Mouse (Mus musculus) hindbrain, postnatal 0 days (tissue): ENCODE measurements around the gene Bdkrb2. TPM values are rescaled to one million over a fixed set of nuclear protein-coding genes. Genes with fewer than 3 reads are reported as not detected.

ENCODE experiments used
- ATAC-seq: fragments of 200-750 bp; cut with Nextera tagmentation; 2 replicates; pipeline ENCODE4 v1.8.0; 2017; ENCODE audit warnings: mild to moderate bottlenecking, moderate TSS enrichment, moderate library complexity
- DNase-seq: peaks from one replicate; pipeline ENCODE4 v3.0.0-alpha.2; 2015; ENCODE audit warnings: low spot score
- H3K27ac ChIP-seq: fragments of 300-500 bp; sonication (generic); 2 replicates; pipeline ENCODE4 v1.5.1; 2014; ENCODE audit warnings: mild to moderate bottlenecking
- H3K27me3 ChIP-seq: fragments of 300-500 bp; sonication (generic); 2 replicates; pipeline ENCODE4 v1.6.1; 2014; ENCODE audit warnings: low read length, mixed read lengths; ENCODE audit not compliant: insufficient read depth
- H3K36me3 ChIP-seq: fragments of 300-500 bp; sonication (generic); 2 replicates; pipeline ENCODE4 v1.6.1; 2014; ENCODE audit warnings: low read length, mixed read lengths; ENCODE audit not compliant: insufficient read depth
- H3K4me1 ChIP-seq: fragments of 300-500 bp; sonication (generic); 2 replicates; pipeline ENCODE4 v1.6.1; 2014; ENCODE audit warnings: antibody characterized with exemption, low read length, mixed read lengths; ENCODE audit not compliant: insufficient read depth
- H3K4me2 ChIP-seq: fragments of 300-500 bp; sonication (generic); 2 replicates; pipeline ENCODE4 v1.6.1; 2014; ENCODE audit warnings: low read depth, mild to moderate bottlenecking, low read length, moderate library complexity, mixed read lengths
- H3K4me3 ChIP-seq: fragments of 300-500 bp; sonication (generic); 2 replicates; pipeline ENCODE4 v1.5.1; 2014; ENCODE audit warnings: low read length
- H3K9ac ChIP-seq: fragments of 300-500 bp; sonication (generic); replicated peaks from 2 replicates; pipeline ENCODE4 v1.6.1; 2014; ENCODE audit warnings: mild to moderate bottlenecking, low read length, moderate library complexity, mixed read lengths
- H3K9me3 ChIP-seq: fragments of 300-500 bp; sonication (generic); 2 replicates; pipeline ENCODE4 v1.6.1; 2016; ENCODE audit warnings: low read length, mixed read lengths
- CTCF ChIP-seq: IDR thresholded peaks from 2 replicates; pipeline ENCODE4 v1.5.1; 2016; ENCODE audit warnings: antibody characterized with exemption, control low read depth, low read depth
- WGBS: fragments of 180-500 bp; shearing (Covaris S2); extraction: QIAGEN DNeasy Blood & Tissue Kit; methylation state at CpG from one replicate; pipeline ENCODE4 v1.1.7; 2014; 5-methylcytosine and 5-hydroxymethylcytosine counted together
- polyA plus RNA-seq: library from polyadenylated mRNA; unstranded; fragments of >200 nt; fragmentation: Nextera tagmentation; extraction: Ambion mirVana; gene quantifications from 2 replicates; pipeline ENCODE4 v1.2.1, GENCODE M21; 2015
- total RNA-seq: library from RNA; depleted of rRNA; stranded (reverse); fragments of >200 nt; gene quantifications from 2 replicates; pipeline ENCODE4 v1.2.3, GENCODE M21; 2014

Gene Bdkrb2
- total and polyA plus RNA-seq, 2 experiments from 2014 or later = 0.90 to 2.6 TPM

DNA sequence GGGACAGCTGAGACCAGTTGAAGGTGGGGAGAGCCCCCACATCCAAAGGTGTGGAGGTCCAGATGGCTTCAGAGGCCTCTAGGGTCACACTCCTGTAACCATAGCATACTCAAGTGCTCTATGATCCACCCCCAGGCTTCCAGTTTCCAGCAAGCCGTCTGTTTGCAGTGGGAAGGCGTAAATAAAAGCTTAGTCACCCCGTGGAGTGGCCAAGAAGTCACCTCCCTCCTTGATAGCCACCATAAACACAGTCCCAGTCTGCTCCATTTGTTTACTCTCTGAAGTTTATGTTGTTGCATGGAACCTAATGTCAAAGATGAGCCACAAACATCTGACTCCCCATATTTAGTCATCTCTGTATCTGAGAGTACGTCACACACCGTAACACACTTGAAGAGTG, 25.9 kb upstream of the Bdkrb2 start:
- TF ChIP-seq CTCF = no peak
- Histone ChIP-seq H3K27ac (no peak overlapping the region), H3K4me2 (no peak overlapping the region), H3K27me3 (no peaks in the 10 kb centered on the region), H3K4me3 (no peak overlapping the region), H3K9ac (no peak overlapping the region), H3K9me3 (no peaks in the 10 kb centered on the region), H3K4me1 (no peaks in the 10 kb centered on the region), H3K36me3 (no peaks in the 10 kb centered on the region)
- 70% methylated on average over 5 of the region's 5 CpGs for WGBS
- DNase-seq (no peak), ATAC-seq (no peak)

DNA sequence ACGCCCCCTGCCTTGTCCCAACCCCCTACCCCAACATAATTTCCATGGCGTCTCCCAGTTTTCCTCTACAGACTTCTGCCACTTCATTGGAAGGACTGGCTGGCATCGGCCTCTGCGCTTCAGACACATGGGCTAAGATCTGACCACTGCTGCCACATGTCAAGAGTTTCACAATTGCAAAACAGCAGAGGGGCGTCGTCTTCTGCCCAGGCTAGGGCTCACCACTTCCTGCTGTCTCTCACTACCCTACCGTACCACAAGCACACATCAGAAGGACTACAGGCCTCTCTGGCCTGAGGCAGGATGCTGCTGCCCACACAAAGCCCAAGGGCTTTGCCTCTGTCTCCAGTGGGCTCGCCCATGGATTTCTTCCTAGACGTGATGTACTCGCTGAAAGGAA, 23.4 kb upstream of the Bdkrb2 start:
- Histone ChIP-seq H3K9me3 (no peaks in the 10 kb centered on the region), H3K27me3 (no peaks in the 10 kb centered on the region), H3K4me1 (no peaks in the 10 kb centered on the region), H3K4me3 (no peak overlapping the region), H3K4me2 (no peak overlapping the region), H3K36me3 (no peaks in the 10 kb centered on the region), H3K27ac (no peak overlapping the region), H3K9ac (no peak overlapping the region)
- DNase-seq = no peak
- ATAC-seq = no peak
- TF ChIP-seq CTCF = no peak
- 93% methylated on average over 10 of the region's 10 CpGs for WGBS

DNA sequence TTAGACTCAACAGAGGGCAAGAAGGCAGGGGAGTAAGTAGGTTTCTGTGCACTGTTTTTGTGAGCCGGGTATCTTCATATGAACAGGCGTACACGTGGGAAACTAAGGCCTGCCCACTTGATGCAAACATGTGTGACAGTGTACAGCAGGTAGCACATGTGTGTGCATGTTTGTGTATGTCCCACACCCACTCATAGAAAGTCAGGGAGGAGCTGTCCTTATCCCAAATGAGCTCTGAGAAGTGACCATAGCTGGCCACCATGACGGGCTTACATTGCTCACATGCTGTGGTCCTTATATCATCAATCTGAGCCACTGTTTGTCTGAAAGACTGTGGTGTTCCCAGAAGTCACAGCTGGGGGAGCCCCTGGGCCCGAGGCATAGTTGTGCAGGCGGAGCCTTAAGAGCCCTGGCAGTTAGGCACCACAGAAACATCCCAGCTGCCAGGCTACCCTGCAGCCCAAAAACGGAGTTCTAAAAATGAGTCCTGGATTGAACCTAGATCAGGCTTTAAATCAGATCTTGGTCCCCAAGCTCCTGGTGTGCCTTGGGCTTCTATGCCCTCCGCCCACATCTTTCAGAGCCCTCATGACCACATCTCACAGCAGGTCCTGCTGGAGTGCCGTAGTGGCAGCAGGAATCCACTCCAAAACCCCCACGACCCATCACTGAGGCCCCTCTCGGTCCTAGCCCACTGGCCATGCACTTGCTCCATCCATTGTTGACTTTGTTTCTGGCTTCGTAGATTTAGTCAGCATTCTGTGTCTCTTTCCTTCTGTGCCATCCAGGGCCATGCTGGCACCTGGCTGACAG, 21.2 kb upstream of the Bdkrb2 start:
- peak; percentile 24; the same call in 1 of the 2 replicates for TF ChIP-seq CTCF

DNA sequence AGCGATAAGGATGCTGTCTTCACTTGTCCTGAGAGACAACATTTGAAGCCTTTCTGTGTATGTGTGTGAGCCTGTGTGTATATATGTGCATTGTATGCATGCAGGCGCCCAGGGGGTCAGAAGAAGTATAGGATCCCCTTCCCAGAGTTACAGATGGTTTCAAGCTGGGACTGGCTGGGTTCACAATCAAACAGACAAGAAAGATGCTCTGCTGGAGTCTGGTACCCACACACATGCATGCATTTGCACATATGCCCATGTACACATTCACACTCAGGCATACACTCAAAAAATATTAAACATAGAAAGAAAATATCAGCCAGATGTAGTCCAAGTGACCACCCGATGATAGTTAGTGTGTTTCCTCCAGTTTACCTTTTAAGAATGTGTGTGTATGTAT, 20.5 kb upstream of the Bdkrb2 start:
- no peak overlapping the region for H3K4me3 ChIP-seq
- H3K4me2 ChIP-seq = no peak overlapping the region
- no peak for DNase-seq
- no peak overlapping the region for H3K9ac ChIP-seq
- TF ChIP-seq CTCF = no peak
- H3K4me1 ChIP-seq = no peaks in the 10 kb centered on the region
- ATAC-seq = no peak
- H3K27ac ChIP-seq = no peak overlapping the region
- no peaks in the 10 kb centered on the region for H3K36me3 ChIP-seq
- no peaks in the 10 kb centered on the region for H3K9me3 ChIP-seq
- no peaks in the 10 kb centered on the region for H3K27me3 ChIP-seq
- WGBS = 82% methylated on average over 3 of the region's 3 CpGs

More for the DNA sequence above, 21.2 kb upstream of the Bdkrb2 start:
- H3K9ac ChIP-seq = no peak overlapping the region
- H3K4me1 ChIP-seq = no peaks in the 10 kb centered on the region
- no peak for ATAC-seq
- no peak overlapping the region for H3K4me2 ChIP-seq
- no peaks in the 10 kb centered on the region for H3K27me3 ChIP-seq
- no peak overlapping the region for H3K27ac ChIP-seq
- 76% methylated on average over 12 of the region's 12 CpGs for WGBS
- H3K9me3 ChIP-seq = no peaks in the 10 kb centered on the region
- H3K4me3 ChIP-seq = no peak overlapping the region
- H3K36me3 ChIP-seq = no peaks in the 10 kb centered on the region
- no peak for DNase-seq

DNA sequence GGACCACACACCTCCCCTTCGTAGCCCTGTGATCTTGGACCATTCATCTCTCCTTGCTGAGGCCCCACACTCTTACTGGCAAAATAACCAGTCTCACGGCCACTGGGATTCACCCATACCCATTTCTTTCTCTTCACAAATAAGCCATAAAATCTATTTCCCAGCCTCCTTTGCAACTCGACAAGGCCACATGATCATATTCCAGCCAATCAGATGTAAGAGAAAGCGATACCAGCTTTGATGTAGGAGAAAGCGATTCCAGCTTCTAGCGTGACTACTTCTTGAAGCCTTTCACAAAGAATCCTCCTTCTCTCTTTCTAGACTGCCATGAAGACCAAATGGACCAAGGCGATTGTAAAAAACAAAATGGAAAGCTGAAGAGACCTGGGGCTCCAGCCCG, 19.9 kb upstream of the Bdkrb2 start:
- ATAC-seq = no peak
- H3K4me1 ChIP-seq = no peaks in the 10 kb centered on the region
- no peak for DNase-seq
- H3K9me3 ChIP-seq = no peaks in the 10 kb centered on the region
- no peaks in the 10 kb centered on the region for H3K27me3 ChIP-seq
- no peak overlapping the region for H3K4me2 ChIP-seq
- H3K9ac ChIP-seq = no peak overlapping the region
- no peak overlapping the region for H3K4me3 ChIP-seq
- H3K36me3 ChIP-seq = no peaks in the 10 kb centered on the region
- no peak overlapping the region for H3K27ac ChIP-seq
- WGBS = 79% methylated on average over 8 of the region's 8 CpGs
- no peak for TF ChIP-seq CTCF

- Histone ChIP-seq H3K4me3 (no peak overlapping the region), H3K9me3 (no peaks in the 10 kb centered on the region), H3K36me3 (no peaks in the 10 kb centered on the region), H3K27me3 (no peaks in the 10 kb centered on the region), H3K4me1 (no peaks in the 10 kb centered on the region), H3K4me2 (no peak overlapping the region), H3K9ac (no peak overlapping the region), H3K27ac (no peak overlapping the region)
- TF ChIP-seq CTCF = no peak
- no peak for DNase-seq
- no peak for ATAC-seq
- 53% methylated on average over 6 of the region's 6 CpGs for WGBS
Measured at GRCm38 (mm10) chr12:105543751-105544150, 19.3 kb upstream of the Bdkrb2 start.

- H3K4me2 ChIP-seq = no peak overlapping the region
- no peaks in the 10 kb centered on the region for H3K36me3 ChIP-seq
- H3K9me3 ChIP-seq = no peaks in the 10 kb centered on the region
- H3K9ac ChIP-seq = no peak overlapping the region
- no peak overlapping the region for H3K4me3 ChIP-seq
- TF ChIP-seq CTCF = no peak
- ATAC-seq (no peak), DNase-seq (no peak)
- no peak overlapping the region for H3K27ac ChIP-seq
- H3K4me1 ChIP-seq = no peaks in the 10 kb centered on the region
- no peaks in the 10 kb centered on the region for H3K27me3 ChIP-seq
- 76% methylated on average over 7 of the region's 7 CpGs for WGBS
Measured at GRCm38 (mm10) chr12:105544872-105545271, 18.2 kb upstream of the Bdkrb2 start.
